Mouse (Mus musculus) C2C12 (cell line): ENCODE measurements around the gene Cd48. TPM values are rescaled to one million over a fixed set of nuclear protein-coding genes. Genes with fewer than 3 reads are reported as not detected.

ENCODE experiments used
- H3K27me3 ChIP-seq: one replicate; pipeline ENCODE4 v1.6.1; 2011; ENCODE audit not compliant: control insufficient read depth, insufficient read depth, insufficient read length
- H3K36me3 ChIP-seq: one replicate; pipeline ENCODE4 v1.6.1; 2011; ENCODE audit not compliant: control insufficient read depth, insufficient read depth
- H3K4me3 ChIP-seq: one replicate; pipeline ENCODE4 v1.5.1; 2011; ENCODE audit warnings: mild to moderate bottlenecking, control low read depth; ENCODE audit not compliant: poor library complexity, insufficient read depth, severe bottlenecking
- H3K79me2 ChIP-seq: one replicate; pipeline ENCODE4 v1.6.1; 2011; ENCODE audit not compliant: control insufficient read depth, insufficient read depth
- H3K79me3 ChIP-seq: one replicate; pipeline ENCODE4 v1.6.1; 2011; ENCODE audit warnings: low read depth, control low read depth
- H3ac ChIP-seq: one replicate; pipeline ENCODE3; 2011; ENCODE audit warnings: low read depth; ENCODE audit not compliant: control insufficient read depth, insufficient read length
- CEBPB ChIP-seq: IDR thresholded peaks from one replicate; pipeline ENCODE4 v1.6.1; 2011; ENCODE audit warnings: low read depth, mild to moderate bottlenecking, control low read depth, moderate library complexity
- CTCF ChIP-seq: IDR thresholded peaks from one replicate; pipeline ENCODE4 v1.5.1; 2011; ENCODE audit not compliant: control insufficient read depth, insufficient read depth, insufficient read length
- FOSL1 ChIP-seq: IDR thresholded peaks from one replicate; pipeline ENCODE4 v1.8.0; 2011; ENCODE audit warnings: mild to moderate bottlenecking, low read length; ENCODE audit not compliant: poor library complexity, insufficient read depth, severe bottlenecking
- MAX ChIP-seq: IDR thresholded peaks from one replicate; pipeline ENCODE4 v1.6.1; 2011; ENCODE audit warnings: mild to moderate bottlenecking, control low read depth
- MYOD1 ChIP-seq: IDR thresholded peaks from one replicate; pipeline ENCODE4 v1.6.1; 2011; ENCODE audit warnings: low read depth; ENCODE audit not compliant: control insufficient read depth, insufficient read length
- MYOG ChIP-seq: IDR thresholded peaks from one replicate; pipeline ENCODE4 v1.6.1; 2011; ENCODE audit not compliant: control insufficient read depth, insufficient read length; ENCODE audit errors: extremely low read depth
- USF1 ChIP-seq: IDR thresholded peaks from one replicate; pipeline ENCODE4 v1.6.1; 2011; ENCODE audit warnings: low read depth, mild to moderate bottlenecking, control low read depth, moderate library complexity
- polyA plus RNA-seq: library from polyadenylated mRNA; unstranded; fragments of >200 nt; fragmentation: generic; extraction: Trizol; gene quantifications from one replicate; pipeline ENCODE4 v1.2.1, GENCODE M21; 2012; ENCODE audit warnings: missing spikeins

Cd48 gene
- polyA plus RNA-seq, 1 experiment: not detected

GRCm38 (mm10) chr1:171643612-171644011, 38.2 kb upstream of the Cd48 start:
- Histone ChIP-seq H3K36me3 (no peaks in the 10 kb centered on the region), H3K27me3 (no peaks in the 10 kb centered on the region), H3ac (no peak overlapping the region), H3K79me2 (no peaks in the 10 kb centered on the region), H3K4me3 (no peak overlapping the region), H3K79me3 (no peaks in the 10 kb centered on the region)
- TF ChIP-seq MYOG: no peak
- TF ChIP-seq MYOD1: no peak
- no peak for TF ChIP-seq CEBPB
- no peak for TF ChIP-seq FOSL1
- no peak for TF ChIP-seq CTCF
- no peak for TF ChIP-seq MAX
- no peak for TF ChIP-seq USF1

GRCm38 (mm10) chr1:171646429-171646940, 35.3 kb upstream of the Cd48 start:
- H3K79me3 ChIP-seq: no peaks in the 10 kb centered on the region
- no peaks in the 10 kb centered on the region for H3K27me3 ChIP-seq
- TF ChIP-seq FOSL1 (no peak), CEBPB (no peak), CTCF (no peak), USF1 (no peak), MYOD1 (no peak), MAX (no peak)
- H3K36me3 ChIP-seq: no peaks in the 10 kb centered on the region
- H3K4me3 ChIP-seq: no peak overlapping the region
- H3K79me2 ChIP-seq: no peaks in the 10 kb centered on the region
- no peak overlapping the region for H3ac ChIP-seq

GRCm38 (mm10) chr1:171647716-171648115, 34.1 kb upstream of the Cd48 start:
- Histone ChIP-seq H3K36me3 (no peaks in the 10 kb centered on the region), H3K79me3 (no peaks in the 10 kb centered on the region), H3K27me3 (no peaks in the 10 kb centered on the region), H3ac (no peak overlapping the region), H3K4me3 (no peak overlapping the region), H3K79me2 (no peaks in the 10 kb centered on the region)
- TF ChIP-seq MYOD1 (no peak), FOSL1 (no peak), USF1 (no peak), CTCF (no peak), MYOG (no peak)

GRCm38 (mm10) chr1:171648840-171649239, 33.0 kb upstream of the Cd48 start:
- Histone ChIP-seq H3K4me3 (no peak overlapping the region), H3K79me2 (no peaks in the 10 kb centered on the region), H3K36me3 (no peaks in the 10 kb centered on the region), H3K79me3 (no peaks in the 10 kb centered on the region), H3ac (no peak overlapping the region), H3K27me3 (no peaks in the 10 kb centered on the region)
- TF ChIP-seq MAX (no peak), CTCF (no peak), CEBPB (no peak), USF1 (no peak), MYOG (no peak), FOSL1 (no peak), MYOD1 (no peak)

GRCm38 (mm10) chr1:171652734-171653133, 29.1 kb upstream of the Cd48 start, which contains the start of gene Slamf7:
TSS of gene Slamf7 (minus strand) at chr1:171653035.
- no peaks in the 10 kb centered on the region for H3K27me3 ChIP-seq
- no peak within 1 kb of the TSS for H3ac ChIP-seq
- no peaks in the 10 kb centered on the region for H3K79me2 ChIP-seq
- TF ChIP-seq CEBPB (no peak), FOSL1 (no peak), USF1 (no peak), CTCF (no peak), MYOG (no peak), MYOD1 (no peak), MAX (no peak)
- no peak within 1 kb of the TSS for H3K4me3 ChIP-seq
- no peaks in the 10 kb centered on the region for H3K36me3 ChIP-seq
- H3K79me3 ChIP-seq: no peaks in the 10 kb centered on the region

- no peaks in the 10 kb centered on the region for H3K27me3 ChIP-seq
- H3K36me3 ChIP-seq: no peaks in the 10 kb centered on the region
- H3K79me3 ChIP-seq: no peaks in the 10 kb centered on the region
- TF ChIP-seq MAX (no peak), CEBPB (no peak), CTCF (no peak), USF1 (no peak), MYOG (no peak), MYOD1 (no peak), FOSL1 (no peak)
- no peak overlapping the region for H3ac ChIP-seq
- H3K4me3 ChIP-seq: no peak overlapping the region
- H3K79me2 ChIP-seq: no peaks in the 10 kb centered on the region
Observed at GRCm38 (mm10) chr1:171658561-171658991, 23.2 kb upstream of the Cd48 start.
